Mouse (Mus musculus) ovary, adult 18-20 months (tissue): Measurements from ENCODE around the gene Gtdc1.

Experiments
- DNase-seq: peaks from one replicate; pipeline ENCODE4 v3.0.0; 2022; ENCODE audit warnings: low spot score, mixed read lengths

Gene Gtdc1

GRCm38 (mm10) chr2:44584061-44584460, 343.4 kb downstream of the Gtdc1 start:
- DNase-seq, result no peak

- no peak for DNase-seq
Measured at GRCm38 (mm10) chr2:44583491-44583890, 344.0 kb downstream of the Gtdc1 start.

GRCm38 (mm10) chr2:44571810-44572209, 355.6 kb downstream of the Gtdc1 start:
- no peak for DNase-seq

- DNase-seq, result no peak
Measured at GRCm38 (mm10) chr2:44571156-44571555, 356.3 kb downstream of the Gtdc1 start.

- DNase-seq, result no peak
Measured at GRCm38 (mm10) chr2:44569140-44569952, 358.1 kb downstream of the Gtdc1 start.

- DNase-seq, result no peak
Measured at GRCm38 (mm10) chr2:44564776-44565692, 362.4 kb downstream of the Gtdc1 start.

GRCm38 (mm10) chr2:44561789-44562188, 365.7 kb downstream of the Gtdc1 start:
- no peak for DNase-seq

GRCm38 (mm10) chr2:44559242-44559944, 368.1 kb downstream of the Gtdc1 start:
- no peak for DNase-seq

- no peak for DNase-seq
Measured at GRCm38 (mm10) chr2:44557669-44558281, 369.7 kb downstream of the Gtdc1 start.

- no peak for DNase-seq
Measured at GRCm38 (mm10) chr2:44556861-44557592, 370.4 kb downstream of the Gtdc1 start.

GRCm38 (mm10) chr2:44554716-44555115, 372.7 kb downstream of the Gtdc1 start:
- DNase-seq, result no peak

- DNase-seq, result no peak
Measured at GRCm38 (mm10) chr2:44549311-44549710, 378.1 kb downstream of the Gtdc1 start.

GRCm38 (mm10) chr2:44542775-44543174, 384.7 kb downstream of the Gtdc1 start:
- no peak for DNase-seq

- DNase-seq, result no peak
Measured at GRCm38 (mm10) chr2:44541726-44542125, 385.7 kb downstream of the Gtdc1 start.

- no peak for DNase-seq
Measured at GRCm38 (mm10) chr2:44540881-44541280, 386.6 kb downstream of the Gtdc1 start.

GRCm38 (mm10) chr2:44539121-44539634, 388.3 kb downstream of the Gtdc1 start:
- DNase-seq, result no peak

- no peak for DNase-seq
Measured at GRCm38 (mm10) chr2:44538135-44538534, 389.3 kb downstream of the Gtdc1 start.

- no peak for DNase-seq
Measured at GRCm38 (mm10) chr2:44535760-44536159, 391.7 kb downstream of the Gtdc1 start.

GRCm38 (mm10) chr2:44535136-44535675, 392.3 kb downstream of the Gtdc1 start:
- no peak for DNase-seq
